Mouse (Mus musculus) heart, embryonic 16.5 days (tissue): ENCODE results near the gene Wdr83os. TPM values are rescaled to one million over a fixed set of nuclear protein-coding genes. Genes with fewer than 3 reads are reported as not detected.

ENCODE experiments used
- ATAC-seq: fragments of 200-750 bp; cut with Nextera tagmentation; replicated peaks from 2 replicates; pipeline ENCODE4 v1.8.0; 2017; ENCODE audit warnings: moderate number of reproducible peaks; ENCODE audit not compliant: insufficient read depth, low FRiP score; ENCODE audit errors: extremely low read depth
- H3K27ac ChIP-seq: fragments of 300-500 bp; sonication (generic); 2 replicates; pipeline ENCODE4 v1.5.1; 2014; ENCODE audit warnings: mild to moderate bottlenecking, low read length, control low read depth, moderate library complexity
- H3K27me3 ChIP-seq: fragments of 300-500 bp; sonication (generic); 2 replicates; pipeline ENCODE4 v1.6.1; 2014; ENCODE audit warnings: low read length, mixed read lengths; ENCODE audit not compliant: control insufficient read depth, insufficient read depth
- H3K36me3 ChIP-seq: fragments of 300-500 bp; sonication (generic); 2 replicates; pipeline ENCODE4 v1.6.1; 2014; ENCODE audit not compliant: control insufficient read depth, insufficient read depth
- H3K4me1 ChIP-seq: fragments of 300-500 bp; sonication (generic); 2 replicates; pipeline ENCODE4 v1.6.1; 2014; ENCODE audit warnings: low read length, mixed read lengths; ENCODE audit not compliant: control insufficient read depth, insufficient read depth
- H3K4me2 ChIP-seq: fragments of 300-500 bp; sonication (generic); 2 replicates; pipeline ENCODE4 v1.6.1; 2014; ENCODE audit warnings: low read depth, mild to moderate bottlenecking, control low read depth, low read length
- H3K4me3 ChIP-seq: fragments of 300-500 bp; sonication (generic); 2 replicates; pipeline ENCODE4 v1.5.1; 2014; ENCODE audit warnings: mild to moderate bottlenecking, control low read depth, low read length
- H3K9ac ChIP-seq: fragments of 300-500 bp; sonication (generic); 2 replicates; pipeline ENCODE4 v1.6.1; 2014; ENCODE audit warnings: low read length, control low read depth
- H3K9me3 ChIP-seq: fragments of 300-500 bp; sonication (generic); replicated peaks from 2 replicates; pipeline ENCODE4 v1.6.1; 2016; ENCODE audit warnings: low read length; ENCODE audit not compliant: control insufficient read depth
- WGBS: fragments of 180-500 bp; shearing (Covaris S2); extraction: QIAGEN DNeasy Blood & Tissue Kit; methylation state at CpG from one replicate; pipeline ENCODE4 v1.1.7; 2014; 5-methylcytosine and 5-hydroxymethylcytosine counted together
- microRNA-seq: library from miRNA; unstranded; fragments of <30 nt; microRNA quantifications from one replicate; pipeline ENCODE4, GENCODE M21; 2017
- polyA plus RNA-seq: library from polyadenylated mRNA; unstranded; fragments of >200 nt; fragmentation: Nextera tagmentation; extraction: Ambion mirVana; gene quantifications from 2 replicates; pipeline ENCODE4 v1.2.1, GENCODE M21; 2015

Wdr83os gene
- polyA plus RNA-seq, 1 experiment from 2014 or later, result 115 TPM

- no peaks in the 10 kb centered on the region for H3K9me3 ChIP-seq
- no peak for ATAC-seq
- H3K4me3 ChIP-seq, result no peak within 1 kb of the TSS
- 69% methylated on average over 3 of the region's 3 CpGs for WGBS
- H3K36me3 ChIP-seq, result no peaks in the 10 kb centered on the region
- H3K27me3 ChIP-seq, result no peaks in the 10 kb centered on the region
- H3K9ac ChIP-seq, result no peak within 1 kb of the TSS
- H3K27ac ChIP-seq, result no peak within 1 kb of the TSS
- H3K4me2 ChIP-seq, result no peak within 1 kb of the TSS
- no peaks in the 10 kb centered on the region; the same call in 1 of the 2 replicates for H3K4me1 ChIP-seq
Measured at GRCm38 (mm10) chr8:85122995-85123394, 42.5 kb downstream of the Wdr83os start, which contains the start of gene Zfp791. Gene Zfp791, minus strand, starts transcription at chr8:85123095.

GRCm38 (mm10) chr8:85123691-85124090 lies 43.2 kb downstream of the Wdr83os start:
- ATAC-seq, result no peak

More at GRCm38 (mm10) chr8:85123691-85124090, 43.2 kb downstream of the Wdr83os start:
- H3K27ac ChIP-seq, result no peak overlapping the region
- no peaks in the 10 kb centered on the region for H3K36me3 ChIP-seq
- H3K9ac ChIP-seq, result no peak overlapping the region
- WGBS, result 83% methylated on average over 8 of the region's 8 CpGs
- H3K4me1 ChIP-seq, result no peaks in the 10 kb centered on the region; the same call in 1 of the 2 replicates
- no peaks in the 10 kb centered on the region for H3K9me3 ChIP-seq
- H3K4me3 ChIP-seq, result no peak overlapping the region
- H3K4me2 ChIP-seq, result no peak overlapping the region
- H3K27me3 ChIP-seq, result no peaks in the 10 kb centered on the region

Small RNAs within 50 kb of the gene (microRNA-seq; reads per million reads assigned to microRNA genes)
- gene Gm23388 (6.3 reads per million, percentile 21 among the genes with 10 or more reads in this experiment), gene Mir7070 (0.79 reads per million)

Other genes starting within 250 kb of the Wdr83os start
- gene Gadd45gip1, start 249.2 kb upstream of the Wdr83os start, polyA plus RNA-seq, result 47.7 and 48.3 TPM in 2 replicates
- 128 and 131 TPM in 2 replicates for gene Rad23a, start 240.1 kb upstream of the Wdr83os start, polyA plus RNA-seq
- gene Calr, start 233.8 kb upstream of the Wdr83os start, polyA plus RNA-seq, result 630 and 641 TPM in 2 replicates
- gene Farsa, start 223.8 kb upstream of the Wdr83os start, polyA plus RNA-seq, result 63.2 and 64.4 TPM in 2 replicates
- 26.2 and 35.4 TPM in 2 replicates for gene Syce2, start 208.6 kb upstream of the Wdr83os start, polyA plus RNA-seq
- gene Gcdh, start 186.8 kb upstream of the Wdr83os start, polyA plus RNA-seq, result 43.1 and 46.0 TPM in 2 replicates
- 1.3 and 1.4 TPM in 2 replicates for gene Klf1, start 178.8 kb upstream of the Wdr83os start, polyA plus RNA-seq
- 5.2 and 6.3 TPM in 2 replicates for gene Dnase2a, start 172.2 kb upstream of the Wdr83os start, polyA plus RNA-seq
- 0.09 and 0.14 TPM in 2 replicates for gene Mast1, start 143.4 kb upstream of the Wdr83os start, polyA plus RNA-seq
- gene Rtbdn, start 133.7 kb upstream of the Wdr83os start, polyA plus RNA-seq, result 0.24 and 0.38 TPM in 2 replicates
- gene Gm49661, start 111.3 kb upstream of the Wdr83os start, polyA plus RNA-seq, result not detected in 2 replicates
- gene Prdx2, start 111.2 kb upstream of the Wdr83os start, polyA plus RNA-seq, result 591 and 662 TPM in 2 replicates
- 80.2 and 82.7 TPM in 2 replicates for gene Rnaseh2a, start 111.0 kb upstream of the Wdr83os start, polyA plus RNA-seq
- gene Junb, start 102.0 kb upstream of the Wdr83os start, polyA plus RNA-seq, result 11.7 and 15.3 TPM in 2 replicates
- gene Hook2, start 90.1 kb upstream of the Wdr83os start, polyA plus RNA-seq, result 8.9 and 9.1 TPM in 2 replicates
- not detected in 2 replicates for gene Best2, start 66.2 kb upstream of the Wdr83os start, polyA plus RNA-seq
- gene Asna1, start 55.5 kb upstream of the Wdr83os start, polyA plus RNA-seq, result 111 and 112 TPM in 2 replicates
- gene Trir, start 53.9 kb upstream of the Wdr83os start, polyA plus RNA-seq, result 61.9 and 76.5 TPM in 2 replicates
- 18.8 and 21.5 TPM in 2 replicates for gene Tnpo2, start 43.8 kb upstream of the Wdr83os start, polyA plus RNA-seq
- 19.5 and 20.6 TPM in 2 replicates for gene Fbxw9, start 20.7 kb upstream of the Wdr83os start, polyA plus RNA-seq
- gene Gm5741, start 12.8 kb upstream of the Wdr83os start, polyA plus RNA-seq, result not detected in 2 replicates
- 48.5 and 51.5 TPM in 2 replicates for gene Dhps, start 9.0 kb upstream of the Wdr83os start, polyA plus RNA-seq
- 46.6 and 47.0 TPM in 2 replicates for gene Wdr83, start 566 bp downstream of the Wdr83os start, polyA plus RNA-seq
- 33.9 and 39.3 TPM in 2 replicates for gene Man2b1, start 2.5 kb downstream of the Wdr83os start, polyA plus RNA-seq
- 1.1 and 1.5 TPM in 2 replicates for gene Zfp791, start 42.4 kb downstream of the Wdr83os start, polyA plus RNA-seq
- gene Cks1brt, start 71.2 kb downstream of the Wdr83os start, polyA plus RNA-seq, result not detected in 2 replicates
- gene Olfr371, start 145.2 kb downstream of the Wdr83os start, polyA plus RNA-seq, result not detected in 2 replicates
- 50.6 and 53.5 TPM in 2 replicates for gene Orc6, start 218.9 kb downstream of the Wdr83os start, polyA plus RNA-seq
- gene Vps35, start 219.1 kb downstream of the Wdr83os start, polyA plus RNA-seq, result 114 and 119 TPM in 2 replicates